Mouse (Mus musculus): ENCODE measurements around the gene Nrxn3.

Nrxn3 gene

DNA sequence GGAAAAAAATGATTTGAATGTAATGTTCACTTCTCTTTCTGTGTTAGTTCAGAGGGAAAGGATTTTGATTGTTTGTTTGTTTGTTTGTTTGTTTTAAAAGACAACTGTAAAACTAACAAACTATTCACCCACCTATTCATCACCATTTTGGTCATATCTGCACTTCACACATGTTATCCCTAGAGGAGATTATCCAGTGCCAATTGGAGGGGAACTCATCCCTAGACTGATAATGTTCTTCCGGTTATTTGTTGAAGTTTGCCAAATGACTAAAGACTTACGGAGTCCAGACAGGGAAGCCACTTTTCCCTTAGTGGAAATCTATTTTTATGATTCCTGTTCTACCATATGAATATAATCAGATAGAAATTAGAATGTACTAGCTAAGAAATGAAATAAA lies 831.5 kb downstream of the Nrxn3 start:
- no peak for DNase-seq

DNA sequence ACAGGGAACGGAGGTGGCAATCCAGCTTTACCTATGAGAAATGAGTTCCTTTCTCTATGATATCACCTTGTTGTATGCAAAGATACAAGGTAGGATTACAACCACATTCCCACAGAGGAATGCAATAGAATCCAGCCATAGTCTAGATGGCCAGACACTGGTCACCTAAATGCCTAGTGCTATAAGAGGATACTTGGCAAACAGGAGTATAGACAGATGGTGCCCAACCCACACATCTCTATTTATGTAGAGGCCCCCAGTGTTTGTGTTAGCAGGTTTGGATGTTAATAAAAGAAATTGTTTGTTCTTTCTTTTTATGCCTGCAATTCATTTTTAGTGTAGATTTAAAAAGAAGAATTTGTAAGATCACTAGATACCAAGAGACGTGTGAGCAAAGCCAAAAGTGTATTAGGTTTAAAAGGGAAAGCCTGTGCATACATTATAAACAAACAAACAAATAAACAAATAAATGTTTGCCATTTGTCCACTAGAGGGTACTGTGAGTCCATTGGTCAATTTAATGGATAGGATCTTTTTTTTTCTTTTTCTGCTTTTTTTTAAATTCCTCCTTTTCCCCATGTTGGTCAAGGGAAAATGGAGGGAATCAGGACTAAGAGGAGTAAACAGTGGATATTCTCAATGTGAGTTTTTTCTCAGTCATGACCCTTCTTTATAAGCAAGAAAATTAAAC lies 832.2 kb downstream of the Nrxn3 start:
- DNase-seq: no peak

GRCm38 (mm10) chr12:89558921-89559320 lies 836.2 kb downstream of the Nrxn3 start:
- no peak for DNase-seq

- DNase-seq: no peak
Measured at GRCm38 (mm10) chr12:89561989-89562565, 839.4 kb downstream of the Nrxn3 start.

DNA sequence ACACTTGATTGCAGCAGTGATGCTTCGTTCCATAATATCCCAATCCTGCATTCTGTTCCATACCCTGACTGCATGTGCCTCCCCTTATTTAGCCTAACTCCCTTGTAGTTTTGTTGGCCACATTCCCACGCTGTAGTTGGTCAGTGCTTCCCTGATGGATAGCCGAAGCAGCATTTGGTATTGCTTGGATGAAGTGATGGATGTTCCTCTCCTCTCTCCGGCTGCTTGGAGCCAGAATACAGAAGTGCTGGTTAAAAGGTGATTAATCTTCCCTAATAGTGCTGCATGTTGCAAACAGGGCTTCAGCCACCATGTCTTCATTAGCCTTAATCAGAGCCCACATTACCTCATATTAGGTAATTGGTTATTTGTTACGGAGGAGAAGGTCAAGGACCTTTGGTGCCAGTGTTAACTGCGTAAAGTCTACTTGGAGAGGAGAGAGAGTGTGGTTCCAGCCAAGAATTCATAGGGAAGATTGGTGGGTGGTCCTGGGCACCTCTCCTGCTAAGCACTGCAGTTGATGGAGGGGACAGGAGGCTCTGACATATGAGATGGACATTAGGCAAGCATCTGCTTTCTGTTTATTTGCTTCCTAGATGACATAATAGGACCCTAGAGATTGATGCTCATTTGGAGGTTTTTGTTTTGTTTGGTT lies 846.2 kb downstream of the Nrxn3 start:
- no peak for DNase-seq

DNA sequence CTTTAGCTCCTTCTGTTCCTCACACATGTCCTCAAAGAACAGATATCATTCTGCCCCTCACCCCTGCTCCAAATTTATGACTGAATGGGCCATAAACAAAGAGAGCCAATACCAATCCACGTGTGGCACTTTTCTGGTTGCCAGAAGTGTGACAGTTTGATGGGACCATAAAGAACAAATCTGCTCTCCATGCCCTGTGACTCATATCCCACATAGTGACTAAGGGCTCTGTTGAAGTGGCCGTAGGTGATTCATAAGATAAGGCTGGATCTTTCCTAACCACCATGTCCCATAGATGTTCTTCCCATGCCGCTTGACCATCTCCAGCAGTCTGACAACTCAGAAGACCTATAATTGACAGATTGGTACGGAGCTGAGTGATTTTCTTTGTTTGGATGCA lies 869.8 kb downstream of the Nrxn3 start:
- DNase-seq: no peak

DNA sequence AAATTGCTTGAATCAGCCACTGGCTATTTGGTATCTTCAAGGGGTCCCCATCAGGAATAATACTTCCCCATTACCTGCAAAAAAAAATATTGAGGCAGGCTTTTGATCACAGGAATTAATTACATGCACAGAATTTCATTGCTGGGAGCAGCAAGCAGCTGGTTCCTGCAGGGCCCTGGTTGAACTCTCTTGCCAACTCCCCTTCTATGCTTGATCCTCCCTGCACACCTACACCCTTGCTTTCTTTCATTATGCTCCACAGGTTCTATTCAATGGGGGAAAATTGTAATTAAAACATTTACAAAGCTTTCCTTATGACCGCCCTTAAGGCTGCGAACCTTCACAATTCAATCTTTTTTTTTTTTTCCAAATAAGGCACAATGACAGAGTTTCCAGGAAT lies 891.0 kb downstream of the Nrxn3 start:
- no peak for DNase-seq

DNA sequence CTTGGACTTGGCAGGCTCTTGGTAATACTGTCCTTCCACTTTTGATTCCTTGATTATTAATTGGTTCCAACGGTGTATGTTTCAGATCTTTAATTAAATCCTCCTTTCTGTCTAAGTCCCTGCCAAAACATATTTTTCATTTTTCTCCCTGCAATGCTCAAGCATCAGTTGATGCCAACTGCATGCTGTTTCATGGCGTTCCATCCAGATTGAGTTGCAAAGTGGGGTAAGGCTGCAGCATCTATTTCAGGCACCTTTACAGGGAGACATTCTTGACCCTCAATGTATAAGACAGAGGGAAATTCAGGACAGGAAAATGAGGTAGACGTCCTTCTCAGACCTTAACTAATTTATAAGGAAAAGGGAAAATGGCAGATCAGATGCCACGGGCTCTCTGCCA lies 903.1 kb downstream of the Nrxn3 start:
- DNase-seq: no peak

- no peak for DNase-seq
Measured at GRCm38 (mm10) chr12:89640046-89640445, 917.4 kb downstream of the Nrxn3 start.

GRCm38 (mm10) chr12:89641460-89641859 lies 918.8 kb downstream of the Nrxn3 start:
- DNase-seq: no peak

GRCm38 (mm10) chr12:89653211-89653610 lies 930.5 kb downstream of the Nrxn3 start:
- DNase-seq: no peak

DNA sequence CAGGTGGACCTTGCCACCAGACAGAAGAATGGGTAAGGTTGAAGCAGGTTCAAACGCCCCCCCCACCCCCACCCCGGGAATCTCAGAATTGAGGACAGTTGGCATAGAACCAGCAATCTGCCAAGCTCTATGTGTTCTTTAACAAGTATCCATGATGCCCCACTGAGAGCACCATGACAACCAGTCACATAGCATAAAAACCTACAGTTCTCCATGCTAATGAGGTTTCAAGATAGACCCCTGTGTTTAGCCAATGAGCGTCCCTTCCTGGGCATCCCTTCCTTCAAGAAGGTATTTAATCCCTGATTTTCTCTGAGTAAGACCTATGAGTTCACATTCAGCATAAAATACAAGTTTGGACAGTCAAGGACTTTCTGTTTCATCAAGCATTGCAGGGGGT lies 938.5 kb downstream of the Nrxn3 start:
- no peak for DNase-seq

GRCm38 (mm10) chr12:89668856-89669255 lies 946.2 kb downstream of the Nrxn3 start:
- DNase-seq: no peak

- no peak for DNase-seq
Measured at GRCm38 (mm10) chr12:89672819-89673218, 950.1 kb downstream of the Nrxn3 start.

DNA sequence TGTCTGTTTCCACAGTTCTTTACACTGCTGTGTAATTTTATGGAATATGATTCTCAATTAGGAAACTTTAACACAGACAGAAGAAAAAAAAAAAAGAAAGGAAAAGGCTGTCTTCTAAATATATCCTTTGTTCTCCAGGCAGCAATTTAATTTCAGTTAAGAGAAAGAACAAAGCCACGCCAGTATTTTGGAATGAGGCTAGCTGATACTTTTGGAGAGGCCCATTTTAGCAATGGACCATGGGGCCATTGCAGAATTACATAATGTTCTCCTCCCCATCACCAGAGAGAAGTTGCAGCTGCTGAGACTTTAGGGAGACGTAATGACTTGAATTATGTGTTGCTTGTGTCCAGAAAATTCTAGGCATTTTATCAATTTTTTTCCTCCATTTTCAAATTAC lies 963.0 kb downstream of the Nrxn3 start:
- DNase-seq: no peak

DNA sequence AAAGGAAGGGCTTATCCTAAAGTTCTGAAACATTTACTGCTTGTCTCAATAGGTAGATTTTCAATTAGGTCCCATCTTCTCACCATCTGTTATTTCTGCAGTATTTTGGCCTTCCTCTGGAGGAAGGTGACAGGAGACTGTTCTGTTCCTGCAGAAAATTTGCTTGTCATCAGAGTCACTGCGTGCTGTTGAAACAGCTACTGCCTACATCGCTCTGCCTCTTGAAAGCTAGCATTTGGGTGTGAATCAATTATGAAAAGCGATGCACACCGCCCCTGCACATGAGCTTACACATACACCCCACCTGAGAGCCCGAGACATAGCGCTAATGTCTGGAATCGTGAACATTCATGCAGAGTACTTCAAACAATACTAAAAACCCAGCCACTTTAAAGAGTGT lies 966.4 kb downstream of the Nrxn3 start:
- no peak for DNase-seq

DNA sequence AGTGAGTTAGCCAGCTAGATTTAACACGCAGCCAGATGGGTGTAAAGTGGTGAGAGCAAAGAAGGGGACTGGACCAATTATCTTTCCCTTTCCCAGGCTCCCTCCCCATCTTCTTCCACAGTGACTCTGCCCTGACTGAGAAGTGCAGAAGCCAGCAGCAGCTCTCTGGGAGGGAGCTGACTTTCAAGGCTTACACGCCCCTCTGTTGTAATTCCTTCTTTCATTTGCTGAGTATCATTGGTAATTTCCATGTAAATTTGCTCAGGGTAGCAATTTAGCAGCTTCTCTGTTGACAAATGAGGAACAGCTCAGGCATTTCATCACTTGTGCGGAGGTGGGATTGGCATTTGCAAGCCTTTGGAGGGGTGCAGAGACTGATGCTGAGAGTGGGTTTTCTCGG lies 976.8 kb downstream of the Nrxn3 start:
- DNase-seq: no peak

GRCm38 (mm10) chr12:89700937-89701458 lies 978.3 kb downstream of the Nrxn3 start:
- DNase-seq: no peak

GRCm38 (mm10) chr12:89702931-89703330 lies 980.3 kb downstream of the Nrxn3 start:
- DNase-seq: no peak

DNA sequence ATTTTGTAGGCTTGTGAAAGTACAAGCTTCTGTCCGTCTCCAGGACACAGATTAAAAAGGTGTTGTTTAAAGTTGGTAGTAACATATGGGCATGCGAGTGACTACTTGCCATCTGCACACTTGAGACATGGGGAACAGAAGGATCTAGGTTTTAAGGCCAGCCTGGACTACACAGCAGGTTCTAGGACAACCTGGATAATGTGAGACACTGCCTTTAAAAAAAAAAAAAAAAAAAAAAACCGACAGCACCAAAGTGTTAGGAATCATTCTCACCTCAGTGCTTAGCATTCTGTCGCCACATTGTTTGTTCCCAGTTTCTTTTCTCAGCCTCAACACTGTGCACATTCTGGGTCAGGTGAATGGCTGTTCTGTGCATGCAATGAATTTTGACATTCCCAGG lies 985.2 kb downstream of the Nrxn3 start:
- no peak for DNase-seq

DNA sequence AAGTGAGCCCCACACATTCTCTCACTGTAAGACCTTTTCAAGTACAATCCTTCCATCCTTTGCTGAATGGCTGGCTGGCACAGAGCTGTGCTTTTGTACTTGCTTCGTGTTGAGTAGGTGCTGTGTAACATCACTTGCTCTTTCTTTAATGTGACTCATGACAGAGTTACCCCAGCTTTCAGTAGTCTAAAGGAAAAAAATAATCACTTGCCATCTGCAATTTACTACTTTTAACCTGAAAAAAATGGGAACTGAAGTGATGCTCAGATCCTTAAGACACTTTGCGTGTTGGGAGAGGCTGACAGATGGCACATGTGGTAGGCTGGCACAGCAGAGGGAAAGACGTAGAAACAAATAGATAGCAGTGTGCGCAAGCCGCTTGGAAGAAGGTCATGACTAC lies 987.8 kb downstream of the Nrxn3 start:
- no peak for DNase-seq

DNA sequence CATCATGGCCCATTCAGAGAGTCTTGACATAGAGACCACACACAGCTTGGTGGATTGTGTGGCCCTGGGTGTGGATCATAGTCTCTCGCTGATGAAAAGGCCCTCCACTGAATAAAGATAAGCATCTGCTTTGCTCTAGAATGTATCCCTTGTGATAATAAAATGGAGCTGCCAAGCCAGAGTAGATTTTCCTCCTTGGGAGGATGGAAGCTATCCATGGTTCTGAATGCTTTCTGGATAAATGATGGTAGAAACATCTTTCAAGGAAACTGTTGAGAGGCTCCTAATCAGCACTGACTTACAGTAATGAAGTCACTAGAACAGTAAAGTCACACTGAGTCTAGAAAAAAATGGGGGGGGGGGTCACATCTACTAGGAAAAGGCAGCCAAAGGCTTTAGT lies 989.1 kb downstream of the Nrxn3 start:
- DNase-seq: no peak

DNA sequence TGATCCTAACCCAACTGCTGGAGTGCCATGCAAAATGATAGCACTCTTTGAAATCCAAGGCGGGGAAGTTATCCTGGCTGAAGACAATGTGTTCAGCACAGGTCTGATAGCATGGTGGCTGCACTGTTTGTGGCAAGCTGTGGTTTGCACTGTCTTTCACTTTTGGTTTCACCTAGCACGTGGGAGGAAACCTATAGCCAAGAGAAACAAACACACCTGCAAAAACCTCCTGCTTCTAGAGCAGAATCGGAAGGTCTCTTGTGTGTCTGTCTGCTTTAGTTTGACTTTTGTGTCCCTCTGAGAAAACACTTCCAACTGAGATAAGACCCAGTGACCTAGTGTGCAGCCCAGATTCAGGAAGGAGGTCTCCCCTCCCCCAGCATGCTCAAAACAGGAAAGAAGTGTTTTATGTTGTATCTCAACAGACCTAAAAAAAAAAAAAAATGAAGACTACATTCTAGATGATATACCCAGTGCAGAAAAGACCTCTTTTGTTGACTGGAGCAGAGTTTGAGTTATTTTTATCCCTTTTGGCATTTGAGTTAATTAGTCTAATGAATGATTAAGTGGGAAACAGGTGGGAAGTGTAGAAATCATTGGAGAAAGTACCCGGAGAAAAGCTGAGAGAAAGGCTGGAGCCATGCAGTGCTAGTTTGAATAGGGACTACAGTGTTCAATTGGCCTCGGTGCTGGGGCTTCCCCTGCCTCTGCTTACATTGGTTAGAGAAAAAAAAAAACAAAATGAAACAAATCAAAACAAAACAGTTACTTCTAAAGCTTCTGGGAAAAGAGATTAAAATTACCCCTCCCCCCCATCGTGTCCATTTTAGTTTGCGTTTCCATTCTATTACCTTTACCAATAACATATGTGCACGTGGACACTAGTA lies 996.8 kb downstream of the Nrxn3 start:
- DNase-seq: peak; percentile 64
